Comparison of ENCODE assay signal across 9 mouse cellular contexts in genomic region chr7:25805631-25806343, GRCm38 (mm10). TPM values are rescaled to one million over a fixed set of nuclear protein-coding genes. Genes with fewer than 3 reads are reported as not detected.
A peak's percentile ranks its signal among the peaks of the same experiment; 100 is the strongest.
DNase-seq lines count a peak whose midpoint lies in the region; ATAC-seq and TF ChIP-seq lines count a peak whose summit lies in the region.
"Had no signal": no experiment of that assay in that cellular context is flagged by ENCODE, and none has a peak within 500 bp of the region (broad histone marks: within the 10 kb centered on the region; RNA-seq: fewer than 3 reads in every experiment).

No protein-coding gene starts in this region.

- no peaks in the 10 kb centered on the region for H3K9me3 ChIP-seq in G1E (replicated peaks)
- H3K9me3 ChIP-seq in forebrain, embryonic 16.5 days (ENCODE audit: control insufficient read depth, low read length): no peaks in the 10 kb centered on the region
- H3K9me3 ChIP-seq: megakaryocyte, embryonic 14.5 days had no signal

- no peaks in the 10 kb centered on the region for H3K36me3 ChIP-seq in G1E (replicated peaks)
- no peaks in the 10 kb centered on the region for H3K36me3 ChIP-seq in forebrain, embryonic 16.5 days (ENCODE audit: control insufficient read depth, insufficient read depth)

- 14% methylated on average over 21 of the region's 21 CpGs for WGBS in forebrain, embryonic 16.5 days
- WGBS in lung, adult 2 months: 15% methylated on average over 21 of the region's 21 CpGs

- peaks cover 4% of the 10 kb centered on the region; the same call in 1 of the 2 replicates for H3K4me1 ChIP-seq in G1E (ENCODE audit: insufficient read depth, low read depth, low read length)
- H3K4me1 ChIP-seq in forebrain, embryonic 16.5 days (replicated peaks; ENCODE audit: control insufficient read depth, insufficient read depth, low read length): 0 out of 2 replicates have a peak, but pooled peaks cover 4% of the 10 kb centered on the region
- peaks cover 2% of the 10 kb centered on the region; the same call in 1 of the 2 replicates for H3K4me1 ChIP-seq in lung, adult 2 months (ENCODE audit: control insufficient read depth, insufficient read depth, low read length)

- no peak overlapping the region for H3K4me3 ChIP-seq in G1E (ENCODE audit: low read depth, low read length)
- H3K4me3 ChIP-seq in forebrain, embryonic 16.5 days (replicated peaks; ENCODE audit: low read length): peak overlapping the region; percentile 40
- H3K4me3 ChIP-seq in lung, adult 2 months (replicated peaks; ENCODE audit: extremely low read depth, low read depth, low read length): no peak overlapping the region
- H3K4me3 ChIP-seq: megakaryocyte, embryonic 14.5 days had no signal

- peaks cover 11% of the 10 kb centered on the region; the same call in 1 of the 2 replicates for H3K27me3 ChIP-seq in G1E (ENCODE audit: insufficient read depth, low read length)
- no peaks in the 10 kb centered on the region for H3K27me3 ChIP-seq in forebrain, embryonic 16.5 days (replicated peaks; ENCODE audit: control insufficient read depth, insufficient read depth, low read length)

- H3K9ac ChIP-seq in forebrain, embryonic 16.5 days (replicated peaks; ENCODE audit: low read depth, low read length): peak overlapping the region; percentile 62

- no peak overlapping the region for H3K27ac ChIP-seq in forebrain, embryonic 16.5 days (ENCODE audit: low read length)

- no peak for TF ChIP-seq POLR2A in lung, adult 2 months (IDR thresholded peaks at IDR 0.05; ENCODE audit: borderline replicate concordance, extremely low read depth, low read depth, low read length)

- TF ChIP-seq CTCF in G1E (IDR thresholded peaks at IDR 0.05; ENCODE audit: low read depth, low read length): 0 out of 2 replicates have a peak, but pooled peaks have one; percentile 7
- peak; percentile 34 for TF ChIP-seq CTCF in lung, adult 2 months (IDR thresholded peaks at IDR 0.05; ENCODE audit: insufficient read depth, low read length)

- peak overlapping the region; percentile 57 for H3K4me2 ChIP-seq in forebrain, embryonic 16.5 days (ENCODE audit: low read length)

- peak; percentile 22 for DNase-seq in G1E (ENCODE audit: low spot score)
- peak; percentile 40 for DNase-seq in c-Kit-positive CD71-positive TER-119-negative erythroid progenitor cells, embryonic 14.5 days (ENCODE audit: low read depth)
- peak; percentile 77 to 92 for DNase-seq in layer of hippocampus, adult 18-20 months (ENCODE audit: low spot score in 2 of 2)
- DNase-seq in lung, adult 2 months: peak; percentile 53
- peak; percentile 77 for DNase-seq in thymus, postnatal 14 days

- no peak for ATAC-seq in G1E (ENCODE audit: extremely low read depth, insufficient number of reproducible peaks, low FRiP score, poor library complexity, severe bottlenecking)
- peak; percentile 75 for ATAC-seq in forebrain, embryonic 16.5 days
- ATAC-seq in hematopoietic stem cell, adult 5-6 weeks (replicated peaks in 1 of 2; ENCODE audit: insufficient read depth in 1 of 2, low FRiP score in 2 of 2, low TSS enrichment in 1 of 2, low read depth in 1 of 2, poor library complexity in 2 of 2, severe bottlenecking in 2 of 2): peak; percentile 73 to 77
- peak; percentile 39; the same call in 1 of the 2 replicates for ATAC-seq in neutrophil, adult 5-6 weeks (ENCODE audit: extremely low read depth, insufficient number of reproducible peaks, low FRiP score, poor library complexity, severe bottlenecking)

RNA-seq across cellular contexts. Expression of gene Cyp2s1, which starts 10.9 kb away (rescaled TPM):
- total RNA-seq in G1E (2014; fragmentation: Nextera tagmentation) (not detected in 2 replicates), G1E (2017) (0.06 and 0.11 TPM in 2 replicates)
- not detected in 2 replicates for polyA plus RNA-seq in G1E (2012)
- polyA plus RNA-seq in forebrain, embryonic 16.5 days (2015; fragmentation: Nextera tagmentation; extraction: Ambion mirVana): 1.0 and 1.1 TPM in 2 replicates
- total RNA-seq in hematopoietic stem cell, adult 5-6 weeks (2017): not detected in 2 replicates
- total RNA-seq in layer of hippocampus, adult 18-20 months (2021): 1 to 10 TPM; 1.6 to 1.7 TPM
- 116 and 135 TPM in 2 replicates for polyA plus RNA-seq in lung, adult 2 months (2012; rRNA removed)
- 1.2 and 2.8 TPM in 2 replicates for total RNA-seq in neutrophil, adult 5-6 weeks (2017)

RNA-seq across cellular contexts. Expression of gene Axl, which starts 17.3 kb away (rescaled TPM):
- 2.5 TPM in 1 of 2 replicates, not detected in the other for total RNA-seq in G1E (2014; fragmentation: Nextera tagmentation)
- total RNA-seq in G1E (2017): 0.11 and 0.35 TPM in 2 replicates
- polyA plus RNA-seq in G1E (2012): not detected in 2 replicates
- polyA plus RNA-seq in forebrain, embryonic 16.5 days (2015; fragmentation: Nextera tagmentation; extraction: Ambion mirVana): 14.6 and 15.9 TPM in 2 replicates
- total RNA-seq in hematopoietic stem cell, adult 5-6 weeks (2017): 6.2 and 16.9 TPM in 2 replicates
- 10 to 100 TPM; 38.2 to 45.2 TPM for total RNA-seq in layer of hippocampus, adult 18-20 months (2021)
- polyA plus RNA-seq in lung, adult 2 months (2012; rRNA removed): 91.8 and 92.0 TPM in 2 replicates
- total RNA-seq in neutrophil, adult 5-6 weeks (2017): 1.1 and 2.2 TPM in 2 replicates

RNA-seq across cellular contexts. Expression of gene Hnrnpul1, which starts 51.2 kb away (rescaled TPM):
- total RNA-seq in G1E (2014; fragmentation: Nextera tagmentation): 364 and 375 TPM in 2 replicates
- 106 and 116 TPM in 2 replicates for total RNA-seq in G1E (2017)
- polyA plus RNA-seq in G1E (2012): 382 and 453 TPM in 2 replicates
- 44.2 and 46.6 TPM in 2 replicates for polyA plus RNA-seq in forebrain, embryonic 16.5 days (2015; fragmentation: Nextera tagmentation; extraction: Ambion mirVana)
- total RNA-seq in hematopoietic stem cell, adult 5-6 weeks (2017): 137 TPM in 2 replicates
- total RNA-seq in layer of hippocampus, adult 18-20 months (2021): 100 to 1,000 TPM in 1 of 2 experiments, 10 to 100 TPM in 1; 99.1 to 110 TPM
- polyA plus RNA-seq in lung, adult 2 months (2012; rRNA removed): 43.8 and 49.9 TPM in 2 replicates
- total RNA-seq in neutrophil, adult 5-6 weeks (2017): 198 TPM in 2 replicates

Comparison
In these comparisons a context has a peak if more than half of its experiments do, and no peak if none do; other contexts are left out.
1. DNase-seq: peak in every context shown above with its lines; median percentile 84 in layer of hippocampus, adult 18-20 months; 77 in thymus, postnatal 14 days; 53 in lung, adult 2 months; 40 in c-Kit-positive CD71-positive TER-119-negative erythroid progenitor cells, embryonic 14.5 days; 22 in G1E.